Mouse (Mus musculus) testis, adult 2 months (tissue): ENCODE data around the gene Calcr.

Experiments used
- CTCF ChIP-seq: fragments of 200-500 bp; IDR thresholded peaks from 2 replicates; pipeline ENCODE4 v1.5.1; 2012; ENCODE audit warnings: low read depth, mild to moderate bottlenecking, inconsistent platforms, low read length, moderate library complexity; ENCODE audit not compliant: control insufficient read depth, insufficient read depth, insufficient replicate concordance
- POLR2A ChIP-seq: fragments of 200-500 bp; IDR thresholded peaks from 2 replicates; pipeline ENCODE4 v1.6.1; 2012; ENCODE audit warnings: low read depth, mild to moderate bottlenecking, inconsistent platforms, low read length, moderate library complexity; ENCODE audit not compliant: control insufficient read depth

GRCm38 (mm10) chr6:3745546-3745945 is 19.0 kb downstream of the Calcr start:
- TF ChIP-seq CTCF (no peak), POLR2A (no peak)
